ENCODE assay signal across 24 mouse cellular contexts in genomic region chr4:114958786-114959185, GRCm38 (mm10). TPM values are rescaled to one million over a fixed set of nuclear protein-coding genes. Genes with fewer than 3 reads are reported as not detected.
DNase-seq lines count a peak whose midpoint lies in the region; TF ChIP-seq lines count a peak whose summit lies in the region.
"Had no signal": no experiment of that assay in that cellular context is flagged by ENCODE, and none has a peak within 500 bp of the region (broad histone marks: within the 10 kb centered on the region; RNA-seq: fewer than 3 reads in every experiment).

No protein-coding gene starts in this region.

- TF ChIP-seq POLR2A in embryonic fibroblast, embryonic 13.5 days (IDR thresholded peaks at IDR 0.05; ENCODE audit: low read depth, low read length), result no peak
- TF ChIP-seq POLR2A in myocyte (IDR thresholded peaks at IDR 0.05; ENCODE audit: insufficient read length, low read depth), result no peak

- no peak overlapping the region for H3ac ChIP-seq in myocyte (ENCODE audit: control insufficient read depth, insufficient read length)

- no peaks in the 10 kb centered on the region for H3K27me3 ChIP-seq in myocyte (ENCODE audit: control insufficient read depth, insufficient read depth, insufficient read length)
- H3K27me3 ChIP-seq: embryonic facial prominence, embryonic 13.5 days; embryonic facial prominence, embryonic 15.5 days; forebrain, embryonic 13.5 days had no signal

- DNase-seq in adrenal gland, adult 2 months, result peak; percentile 43
- DNase-seq in adrenal gland, postnatal 10 days, result no peak
- DNase-seq in heart, adult 11 months, result peak; percentile 58
- no peak for DNase-seq in heart, adult 18-20 months
- no peak for DNase-seq in spleen, adult 18-20 months
- DNase-seq: cerebellum, adult 11 months; cerebellum, adult 18-20 months; cerebellum, adult 8-10 months; cerebellum, adult 9-11 months; cerebellum, postnatal 14 days; cerebellum, postnatal 36 days; embryo, embryonic 11 days had no signal

- peaks cover 12% of the 10 kb centered on the region for H3K36me3 ChIP-seq in myocyte (ENCODE audit: control insufficient read depth, insufficient read depth)

- peaks cover 13% of the 10 kb centered on the region for H3K4me1 ChIP-seq in embryonic fibroblast, embryonic 13.5 days (ENCODE audit: control insufficient read depth, insufficient read depth, low read length)
- H3K4me1 ChIP-seq: embryonic facial prominence, embryonic 13.5 days; embryonic facial prominence, embryonic 15.5 days; forebrain, embryonic 13.5 days had no signal

- TF ChIP-seq CTCF in embryonic fibroblast, embryonic 13.5 days (IDR thresholded peaks at IDR 0.05; ENCODE audit: borderline replicate concordance, insufficient read depth, low read length), result no peak

- no peaks in the 10 kb centered on the region for H3K79me2 ChIP-seq in myocyte (ENCODE audit: control insufficient read depth, insufficient read depth)

- peak overlapping the region; percentile 61 for H3K27ac ChIP-seq in embryonic fibroblast, embryonic 13.5 days (ENCODE audit: insufficient read depth, low read length)
- H3K27ac ChIP-seq: embryonic facial prominence, embryonic 13.5 days; embryonic facial prominence, embryonic 15.5 days; forebrain, embryonic 13.5 days had no signal

- no peak overlapping the region for H3K4me3 ChIP-seq in embryonic fibroblast, embryonic 13.5 days (ENCODE audit: insufficient read depth, low read length)
- H3K4me3 ChIP-seq in myocyte, result no peak overlapping the region
- H3K4me3 ChIP-seq: embryonic facial prominence, embryonic 13.5 days; embryonic facial prominence, embryonic 15.5 days; forebrain, embryonic 13.5 days had no signal

- H3K4me2 ChIP-seq in myocyte (ENCODE audit: low read depth), result peak overlapping the region; percentile 16
- H3K4me2 ChIP-seq: embryonic facial prominence, embryonic 13.5 days; embryonic facial prominence, embryonic 15.5 days; forebrain, embryonic 13.5 days had no signal

TF ChIP-seq in myocyte, 11 proteins besides CTCF, POLR2A, EP300 and RAD21:
- TF ChIP-seq POLR2AphosphoS2 (IDR thresholded peaks at IDR 0.05; ENCODE audit: insufficient read length, low read depth), result no peak
- TF ChIP-seq TCF12 (IDR thresholded peaks at IDR 0.05; ENCODE audit: insufficient read depth, poor library complexity, severe bottlenecking), result no peak
- no peak for TF ChIP-seq REST (IDR thresholded peaks at IDR 0.05; ENCODE audit: insufficient read depth, insufficient read length)
- no peak for TF ChIP-seq E2F4 (IDR thresholded peaks at IDR 0.05; ENCODE audit: insufficient read depth)
- no peak for TF ChIP-seq MYOD1 (IDR thresholded peaks at IDR 0.05; ENCODE audit: control insufficient read depth in 1 of 3, insufficient read length in 2 of 3, low read depth in 2 of 3)
- no peak for TF ChIP-seq USF1 (IDR thresholded peaks at IDR 0.05; ENCODE audit: low read depth)

RNA-seq across cellular contexts. Expression of gene Cmpk1, which starts 28.3 kb away (rescaled TPM):
- total RNA-seq in adrenal gland, adult 2 months (2021), result 100 to 1,000 TPM; 106 to 118 TPM
- polyA plus RNA-seq in adrenal gland, adult 2 months (2012; rRNA removed), result 30.9 and 37.6 TPM in 2 replicates
- total RNA-seq in adrenal gland, postnatal 10 days (2021), result 10 to 100 TPM; 86.6 to 94.9 TPM
- 10 to 100 TPM; 36.5 to 36.6 TPM for total RNA-seq in heart, adult 18-20 months (2021)
- polyA plus RNA-seq in embryonic fibroblast, embryonic 13.5 days (2011; ENCODE audit: insufficient read length, low read depth, missing spikeins), result 93.5 and 105 TPM in 2 replicates
- 18.3 TPM for polyA plus RNA-seq in myocyte (2012; fragmentation: generic; extraction: Trizol)

RNA-seq across cellular contexts. Expression of gene Foxe3, which starts 33.0 kb away (rescaled TPM):
- not detected for total RNA-seq in adrenal gland, adult 2 months (2021)
- polyA plus RNA-seq in adrenal gland, adult 2 months (2012; rRNA removed), result 0.20 and 1.2 TPM in 2 replicates
- total RNA-seq in adrenal gland, postnatal 10 days (2021), result not detected
- not detected for total RNA-seq in heart, adult 18-20 months (2021)
- polyA plus RNA-seq in embryonic fibroblast, embryonic 13.5 days (2011; ENCODE audit: insufficient read length, low read depth, missing spikeins), result not detected in 2 replicates
- not detected for polyA plus RNA-seq in myocyte (2012; fragmentation: generic; extraction: Trizol)
- total RNA-seq: adrenal gland, adult 18-20 months; adrenal gland, postnatal 4 days; common myeloid progenitor, adult 5-6 weeks; ES-E14; MEL had no signal
- polyA plus RNA-seq: C2C12; embryonic facial prominence, embryonic 13.5 days; embryonic facial prominence, embryonic 15.5 days; forebrain, embryonic 13.5 days; forebrain, embryonic 16.5 days had no signal

RNA-seq across cellular contexts. Expression of gene Stil, which starts 41.2 kb away (rescaled TPM):
- total RNA-seq in adrenal gland, adult 2 months (2021), result under 1 TPM; 0.31 to 0.58 TPM
- polyA plus RNA-seq in adrenal gland, adult 2 months (2012; rRNA removed), result 0.10 and 0.13 TPM in 2 replicates
- total RNA-seq in adrenal gland, postnatal 10 days (2021), result 1 to 10 TPM; 2.6 to 4.1 TPM
- total RNA-seq in heart, adult 18-20 months (2021), result under 1 TPM; 0.20 to 0.23 TPM
- polyA plus RNA-seq in embryonic fibroblast, embryonic 13.5 days (2011; ENCODE audit: insufficient read length, low read depth, missing spikeins), result 11.0 and 14.4 TPM in 2 replicates
- polyA plus RNA-seq in myocyte (2012; fragmentation: generic; extraction: Trizol), result 1.6 TPM

RNA-seq across cellular contexts. Expression of gene Foxd2, which starts 50.1 kb away (rescaled TPM):
- total RNA-seq in adrenal gland, adult 2 months (2021), result 1 to 10 TPM; 1.2 to 2.8 TPM
- polyA plus RNA-seq in adrenal gland, adult 2 months (2012; rRNA removed), result 5.7 and 6.3 TPM in 2 replicates
- 1 to 10 TPM; 1.5 to 1.6 TPM for total RNA-seq in adrenal gland, postnatal 10 days (2021)
- under 1 TPM; 0.35 to 0.49 TPM for total RNA-seq in heart, adult 18-20 months (2021)
- polyA plus RNA-seq in embryonic fibroblast, embryonic 13.5 days (2011; ENCODE audit: insufficient read length, low read depth, missing spikeins), result 0.47 and 0.94 TPM in 2 replicates
- 0.65 TPM for polyA plus RNA-seq in myocyte (2012; fragmentation: generic; extraction: Trizol)

Comparison
In these comparisons a context has a peak if more than half of its experiments do, and no peak if none do; other contexts are left out.
1. DNase-seq: peak in adrenal gland, adult 2 months (single experiment) and heart, adult 11 months (single experiment); none in adrenal gland, postnatal 10 days (single experiment), heart, adult 18-20 months (0 of 2) and spleen, adult 18-20 months (0 of 2).